Mouse (Mus musculus) ES-Bruce4 (cell line): ENCODE results near the gene Zbtb24. TPM values are rescaled to one million over a fixed set of nuclear protein-coding genes. Genes with fewer than 3 reads are reported as not detected.
"Not testable (repeated sequence)": the region's sequence is repeated elsewhere in the genome, so short reads cannot be mapped to it uniquely, and the experiment has no call there.

Source experiments
- H3K27ac ChIP-seq: 2 replicates; pipeline ENCODE4 v1.5.1; 2012; ENCODE audit warnings: low read length, inconsistent platforms; ENCODE audit not compliant: insufficient read depth
- H3K27me3 ChIP-seq: 2 replicates; pipeline ENCODE4 v1.6.1; 2012; ENCODE audit warnings: mild to moderate bottlenecking, low read length, inconsistent platforms; ENCODE audit not compliant: control insufficient read depth, poor library complexity, insufficient read depth, severe bottlenecking
- H3K36me3 ChIP-seq: 2 replicates; pipeline ENCODE4 v1.6.1; 2012; ENCODE audit warnings: inconsistent platforms, mild to moderate bottlenecking, low read length, moderate library complexity; ENCODE audit not compliant: control insufficient read depth, poor library complexity, insufficient read depth, severe bottlenecking
- H3K4me1 ChIP-seq: one replicate; pipeline ENCODE4 v1.8.1; 2011; ENCODE audit warnings: low read length; ENCODE audit not compliant: control insufficient read depth, insufficient read depth
- H3K4me3 ChIP-seq: 2 replicates; pipeline ENCODE4 v1.5.1; 2011; ENCODE audit warnings: low read depth, mild to moderate bottlenecking, low read length
- H3K9ac ChIP-seq: 2 replicates; pipeline ENCODE4 v1.6.1; 2012; ENCODE audit warnings: low read depth, mild to moderate bottlenecking, inconsistent platforms; ENCODE audit not compliant: poor library complexity, severe bottlenecking
- H3K9me3 ChIP-seq: replicated peaks from 2 replicates; pipeline ENCODE4 v1.6.1; 2012; ENCODE audit warnings: mild to moderate bottlenecking, low read length, inconsistent platforms; ENCODE audit not compliant: control insufficient read depth, poor library complexity, insufficient read depth, severe bottlenecking
- CTCF ChIP-seq: IDR thresholded peaks from one replicate; pipeline ENCODE4 v1.8.1; 2011; ENCODE audit warnings: low read depth, low read length
- EP300 ChIP-seq: IDR thresholded peaks from 2 replicates; pipeline ENCODE4 v1.6.1; 2011; ENCODE audit warnings: low read depth, low read length; ENCODE audit not compliant: insufficient read depth
- POLR2A ChIP-seq: IDR thresholded peaks from one replicate; pipeline ENCODE4 v1.8.1; 2011; ENCODE audit warnings: low read length; ENCODE audit not compliant: insufficient read depth
- polyA plus RNA-seq: library from polyadenylated mRNA; stranded (reverse); fragments of >200 nt; gene quantifications from 2 replicates; pipeline ENCODE4 v1.2.4, GENCODE M21; 2011; ENCODE audit warnings: low read depth; ENCODE audit not compliant: missing spikeins, insufficient read depth, insufficient read length

Zbtb24 gene
- polyA plus RNA-seq, 1 experiment: 13.7 TPM

DNA sequence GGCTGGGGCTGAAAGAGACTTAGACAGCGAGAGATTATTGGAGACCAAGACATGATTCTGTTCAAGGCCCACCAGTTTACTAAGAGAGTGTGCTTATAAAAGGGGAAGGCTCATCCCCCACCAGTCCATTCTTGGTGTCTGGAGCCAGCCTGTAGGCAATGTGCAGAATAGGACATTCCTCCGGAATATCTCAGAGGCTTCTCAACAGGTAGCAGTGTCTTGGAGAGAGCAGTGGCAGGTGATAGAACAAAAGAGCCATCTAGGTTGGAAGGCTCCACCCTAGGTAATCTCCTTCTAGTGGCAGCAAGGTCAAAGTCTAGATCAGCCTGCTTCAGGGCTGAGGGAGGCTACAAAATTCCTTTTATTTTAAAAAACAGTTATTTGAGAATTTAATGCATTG is 34.8 kb upstream of the Zbtb24 start:
- 0 out of 2 replicates have a peak, but pooled peaks have one; percentile 28 for TF ChIP-seq EP300
- H3K9me3 ChIP-seq, H3K4me3 ChIP-seq, H3K27me3 ChIP-seq, H3K36me3 ChIP-seq, H3K4me1 ChIP-seq, H3K9ac ChIP-seq: not testable (repeated sequence)
- peak overlapping the region; percentile 64; the same call in 1 of the 2 replicates for H3K27ac ChIP-seq

DNA sequence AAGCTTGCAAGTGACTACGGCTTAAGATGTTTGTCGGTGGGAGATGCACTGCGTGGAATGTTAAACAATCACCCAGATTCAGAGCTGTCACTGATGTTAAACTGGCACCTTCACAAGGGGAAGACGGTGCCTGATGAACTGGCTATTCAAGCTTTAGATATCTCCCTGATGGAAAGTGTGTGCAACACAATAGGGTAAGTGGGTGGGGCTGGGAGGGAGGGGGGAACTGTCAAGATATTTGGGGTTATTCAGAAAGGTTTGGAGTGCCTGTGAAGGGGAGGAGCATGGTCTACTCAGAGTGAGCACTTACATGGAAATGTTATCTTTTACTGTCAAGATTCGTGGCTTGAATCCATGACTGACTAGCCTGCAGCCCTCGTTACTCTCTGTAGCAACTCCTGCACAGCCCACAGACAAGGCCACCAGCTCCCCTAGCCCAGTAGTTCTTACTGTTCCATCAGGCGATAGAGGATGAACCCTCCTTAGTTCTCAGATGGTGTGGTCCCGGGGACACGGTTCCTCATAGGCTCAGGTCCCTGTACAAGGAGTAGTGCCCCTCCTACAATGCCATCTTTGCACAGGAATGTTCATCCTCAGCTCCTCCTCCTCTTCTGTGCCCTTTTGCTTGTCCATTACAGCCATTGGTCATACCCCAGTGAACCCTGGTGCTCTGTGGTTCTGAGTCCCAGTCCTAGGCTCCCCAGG is 29.5 kb upstream of the Zbtb24 start:
- Histone ChIP-seq H3K9me3 (no peaks in the 10 kb centered on the region; the same call in 1 of the 2 replicates), H3K27me3 (no peaks in the 10 kb centered on the region), H3K27ac (no peak overlapping the region), H3K4me3 (no peak overlapping the region), H3K9ac (no peak overlapping the region), H3K4me1 (no peaks in the 10 kb centered on the region), H3K36me3 (no peaks in the 10 kb centered on the region)
- TF ChIP-seq CTCF: no peak
- no peak for TF ChIP-seq EP300
- TF ChIP-seq POLR2A: no peak

DNA sequence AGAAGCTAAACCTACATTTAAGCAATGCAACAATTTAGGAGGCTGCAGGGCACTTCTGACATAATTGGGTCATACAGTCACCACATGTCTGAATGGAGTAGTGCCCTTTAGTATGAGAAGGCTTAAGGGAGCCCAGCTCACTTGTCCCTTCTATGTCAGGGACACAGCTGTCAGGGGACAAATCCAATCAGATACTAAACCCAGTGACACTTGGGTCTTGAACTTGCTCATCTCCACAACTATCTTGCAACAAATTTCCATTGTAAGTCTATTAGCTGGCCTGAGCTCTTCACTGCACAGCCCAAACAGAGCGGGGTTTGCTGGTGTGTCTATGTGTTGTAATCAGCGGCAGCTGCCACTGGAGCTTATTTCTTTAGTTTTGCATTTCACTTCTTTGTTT is 26.5 kb upstream of the Zbtb24 start:
- Histone ChIP-seq H3K4me1 (no peaks in the 10 kb centered on the region), H3K36me3 (no peaks in the 10 kb centered on the region), H3K27me3 (no peaks in the 10 kb centered on the region), H3K9ac (no peak overlapping the region), H3K9me3 (no peaks in the 10 kb centered on the region), H3K27ac (no peak overlapping the region), H3K4me3 (no peak overlapping the region)
- TF ChIP-seq POLR2A (no peak), EP300 (no peak), CTCF (no peak)

DNA sequence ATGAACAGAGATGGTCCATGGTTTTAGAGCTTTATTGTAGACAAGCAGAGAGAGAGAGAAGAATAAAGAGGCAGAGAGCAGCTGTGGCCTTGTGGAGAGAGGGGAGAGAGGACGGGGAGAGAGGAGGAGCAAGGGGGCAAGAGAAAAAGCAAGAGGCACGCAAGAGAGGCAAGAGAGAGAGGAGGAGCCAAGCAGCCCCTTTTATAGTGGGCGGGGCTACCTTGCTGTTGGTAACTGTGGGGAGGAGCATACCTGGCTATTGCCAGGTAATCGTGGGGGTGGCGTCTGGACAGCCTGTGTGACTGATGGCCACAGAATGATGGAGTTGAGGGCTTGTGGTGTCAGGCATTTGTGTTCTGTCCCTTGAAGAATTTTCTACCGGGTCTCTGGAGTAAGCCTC is 23.8 kb upstream of the Zbtb24 start:
- peak overlapping the region; percentile 73; the same call in 1 of the 2 replicates for H3K9ac ChIP-seq
- H3K4me1 ChIP-seq: no peaks in the 10 kb centered on the region
- H3K36me3 ChIP-seq: no peaks in the 10 kb centered on the region
- no peak for TF ChIP-seq POLR2A
- no peak for TF ChIP-seq EP300
- H3K4me3 ChIP-seq: no peak overlapping the region
- H3K27me3 ChIP-seq: no peaks in the 10 kb centered on the region
- H3K9me3 ChIP-seq: no peaks in the 10 kb centered on the region
- H3K27ac ChIP-seq: no peak overlapping the region

DNA sequence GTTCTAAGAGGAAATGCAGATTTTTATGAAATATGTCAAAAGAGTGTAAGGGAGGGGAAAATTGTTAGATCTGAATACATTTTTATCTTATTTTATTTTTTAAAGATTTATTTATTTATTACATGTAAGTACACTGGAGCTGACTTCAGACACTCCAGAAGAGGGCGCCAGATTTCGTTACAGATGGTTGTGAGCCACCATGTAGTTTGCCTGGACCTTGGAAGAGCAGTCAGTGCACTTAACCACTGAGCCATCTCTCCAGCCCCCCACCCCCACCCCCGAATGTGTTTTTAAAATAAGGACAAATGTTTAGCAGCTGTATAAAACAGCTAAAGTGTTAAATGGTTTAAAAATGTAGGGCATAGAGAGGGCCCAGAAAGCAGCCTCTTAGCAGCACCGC is 15.6 kb upstream of the Zbtb24 start:
- no peak for TF ChIP-seq EP300
- TF ChIP-seq CTCF: peak; percentile 32
- H3K36me3 ChIP-seq: no peaks in the 10 kb centered on the region
- H3K27ac ChIP-seq: peak overlapping the region; percentile 38; the same call in 1 of the 2 replicates
- H3K4me3 ChIP-seq: no peak overlapping the region
- H3K4me1 ChIP-seq: no peaks in the 10 kb centered on the region
- H3K9ac ChIP-seq: 0 out of 2 replicates have a peak overlapping the region, but pooled peaks have one; percentile 26
- H3K9me3 ChIP-seq: peaks cover 7% of the 10 kb centered on the region; the same call in 1 of the 2 replicates
- H3K27me3 ChIP-seq: no peaks in the 10 kb centered on the region; the same call in 1 of the 2 replicates

DNA sequence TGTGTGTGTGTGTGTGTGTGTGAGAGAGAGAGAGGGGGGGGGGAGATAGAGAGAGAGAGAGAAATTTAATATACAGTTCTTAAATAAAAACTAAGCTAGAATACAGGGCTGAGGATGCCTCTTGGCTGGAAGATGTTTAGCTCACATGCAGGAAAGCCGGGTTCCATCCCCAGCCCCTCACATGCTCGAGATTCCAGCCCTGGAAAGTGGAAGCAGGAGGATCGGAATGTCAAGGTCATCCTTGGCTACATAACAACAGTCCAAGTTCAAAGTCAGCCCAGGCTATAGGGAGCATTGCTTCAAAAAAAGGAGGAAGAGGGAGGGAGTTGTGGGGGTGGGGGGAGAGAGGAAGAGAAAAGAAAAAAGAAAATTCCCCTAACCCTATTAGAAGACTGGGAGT is 15.0 kb upstream of the Zbtb24 start:
- Histone ChIP-seq H3K27me3 (no peaks in the 10 kb centered on the region; the same call in 1 of the 2 replicates), H3K9ac (0 out of 2 replicates have a peak overlapping the region, but pooled peaks have one; percentile 26), H3K4me1 (no peaks in the 10 kb centered on the region), H3K27ac (peak overlapping the region; percentile 19; the same call in 1 of the 2 replicates), H3K9me3 (peaks cover 7% of the 10 kb centered on the region; the same call in 1 of the 2 replicates), H3K4me3 (no peak overlapping the region), H3K36me3 (no peaks in the 10 kb centered on the region)
- TF ChIP-seq CTCF (no peak), POLR2A (no peak), EP300 (peak; percentile 65)
